Mouse (Mus musculus) stomach, postnatal 0 days (tissue): ENCODE measurements around the gene 1110017D15Rik. TPM values are rescaled to one million over a fixed set of nuclear protein-coding genes. Genes with fewer than 3 reads are reported as not detected.

Experiments
- ATAC-seq: fragments of 200-750 bp; cut with Nextera tagmentation; 2 replicates; pipeline ENCODE4 v1.8.0; 2017; ENCODE audit not compliant: low FRiP score, low TSS enrichment
- DNase-seq: peaks from one replicate; pipeline ENCODE4 v3.0.0-alpha.2; 2016; ENCODE audit warnings: low spot score
- H3K27ac ChIP-seq: fragments of 300-500 bp; sonication (generic); replicated peaks from 2 replicates; pipeline ENCODE4 v1.5.1; 2014; ENCODE audit warnings: mild to moderate bottlenecking, control low read depth
- H3K27me3 ChIP-seq: fragments of 300-500 bp; sonication (generic); 2 replicates; pipeline ENCODE4 v1.6.1; 2014; ENCODE audit warnings: low read length; ENCODE audit not compliant: control insufficient read depth, insufficient read depth
- H3K36me3 ChIP-seq: fragments of 300-500 bp; sonication (generic); 2 replicates; pipeline ENCODE4 v1.6.1; 2014; ENCODE audit warnings: low read length, mixed read lengths; ENCODE audit not compliant: control insufficient read depth, insufficient read depth
- H3K4me1 ChIP-seq: fragments of 300-500 bp; sonication (generic); replicated peaks from 2 replicates; pipeline ENCODE4 v1.6.1; 2014; ENCODE audit warnings: antibody characterized with exemption; ENCODE audit not compliant: control insufficient read depth, insufficient read depth
- H3K4me2 ChIP-seq: fragments of 300-500 bp; sonication (generic); replicated peaks from 2 replicates; pipeline ENCODE4 v1.6.1; 2014; ENCODE audit warnings: low read depth, mild to moderate bottlenecking, control low read depth, moderate library complexity
- H3K4me3 ChIP-seq: fragments of 300-500 bp; sonication (generic); 2 replicates; pipeline ENCODE4 v1.5.1; 2014; ENCODE audit warnings: low read depth, low read length, control low read depth
- H3K9ac ChIP-seq: fragments of 300-500 bp; sonication (generic); 2 replicates; pipeline ENCODE4 v1.6.1; 2014; ENCODE audit warnings: mild to moderate bottlenecking, low read length, control low read depth, mixed read lengths
- H3K9me3 ChIP-seq: fragments of 300-500 bp; sonication (generic); 2 replicates; pipeline ENCODE4 v1.6.1; 2016; ENCODE audit warnings: low read length; ENCODE audit not compliant: control insufficient read depth
- CTCF ChIP-seq: IDR thresholded peaks from 2 replicates; pipeline ENCODE4 v1.5.1; 2016; ENCODE audit warnings: antibody characterized with exemption, low read depth, mild to moderate bottlenecking, moderate library complexity
- EP300 ChIP-seq: optimal IDR thresholded peaks from 2 replicates; pipeline ENCODE3; 2016; ENCODE audit warnings: antibody characterized with exemption
- WGBS: fragments of 180-500 bp; shearing (Covaris S2); extraction: QIAGEN DNeasy Blood & Tissue Kit; methylation state at CpG from one replicate; pipeline ENCODE4 v1.1.7; 2014; 5-methylcytosine and 5-hydroxymethylcytosine counted together
- polyA plus RNA-seq: library from polyadenylated mRNA; unstranded; fragments of >200 nt; fragmentation: Nextera tagmentation; extraction: Ambion mirVana; gene quantifications from 2 replicates; pipeline ENCODE4 v1.2.1, GENCODE M21; 2015

1110017D15Rik gene
- polyA plus RNA-seq, 1 experiment from 2014 or later: 0.53 TPM

DNA sequence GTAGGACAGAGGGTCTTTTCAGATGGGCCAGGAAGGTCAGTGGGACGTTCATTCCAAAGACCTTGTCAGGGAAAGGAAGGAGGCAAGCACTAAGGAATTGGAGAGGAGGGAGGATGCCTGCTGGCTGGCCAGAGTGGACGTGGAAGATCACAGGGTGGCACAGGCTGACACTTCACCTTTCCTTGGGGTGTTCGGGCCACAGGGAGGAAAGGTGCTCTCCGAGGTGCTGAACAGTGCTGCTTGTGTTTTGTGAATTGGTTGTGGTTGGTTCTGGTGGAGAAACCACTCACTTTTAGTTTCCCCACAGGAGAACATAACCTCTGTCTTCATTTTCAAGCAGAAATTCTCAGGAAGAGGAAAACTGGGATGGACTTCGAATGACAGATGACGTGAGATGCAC lies 15.3 kb upstream of the 1110017D15Rik start:
- H3K4me3 ChIP-seq: no peak overlapping the region
- H3K4me1 ChIP-seq: no peaks in the 10 kb centered on the region
- no peaks in the 10 kb centered on the region for H3K27me3 ChIP-seq
- TF ChIP-seq EP300 (no peak), CTCF (no peak)
- ATAC-seq (no peak), DNase-seq (peak; percentile 49)
- 21% methylated on average over 6 of the region's 6 CpGs for WGBS
- no peak overlapping the region for H3K9ac ChIP-seq
- H3K27ac ChIP-seq: no peak overlapping the region
- H3K9me3 ChIP-seq: no peaks in the 10 kb centered on the region
- no peak overlapping the region for H3K4me2 ChIP-seq
- no peaks in the 10 kb centered on the region for H3K36me3 ChIP-seq

DNA sequence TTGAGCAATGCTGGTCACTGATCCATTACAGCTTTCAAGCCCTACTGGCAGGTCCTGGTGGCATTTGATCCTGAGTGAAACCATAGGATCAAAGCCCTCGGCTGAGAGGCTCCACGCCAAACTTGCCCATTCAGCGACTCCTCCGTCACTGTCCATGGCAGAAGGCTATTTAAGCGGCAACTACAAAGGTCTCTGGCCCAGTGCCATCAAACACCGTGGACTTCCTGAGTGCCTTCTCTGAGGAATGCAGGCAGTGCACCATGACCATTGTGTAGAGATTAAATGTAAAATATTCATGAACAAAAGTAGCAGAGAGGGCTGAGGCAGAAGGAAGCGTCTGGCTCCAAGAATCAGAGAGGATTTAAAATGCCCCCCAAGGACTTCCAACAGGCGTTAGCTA lies 10.9 kb upstream of the 1110017D15Rik start:
- H3K4me2 ChIP-seq: no peak overlapping the region
- 27% methylated on average over 8 of the region's 8 CpGs for WGBS
- ATAC-seq: no peak

DNA sequence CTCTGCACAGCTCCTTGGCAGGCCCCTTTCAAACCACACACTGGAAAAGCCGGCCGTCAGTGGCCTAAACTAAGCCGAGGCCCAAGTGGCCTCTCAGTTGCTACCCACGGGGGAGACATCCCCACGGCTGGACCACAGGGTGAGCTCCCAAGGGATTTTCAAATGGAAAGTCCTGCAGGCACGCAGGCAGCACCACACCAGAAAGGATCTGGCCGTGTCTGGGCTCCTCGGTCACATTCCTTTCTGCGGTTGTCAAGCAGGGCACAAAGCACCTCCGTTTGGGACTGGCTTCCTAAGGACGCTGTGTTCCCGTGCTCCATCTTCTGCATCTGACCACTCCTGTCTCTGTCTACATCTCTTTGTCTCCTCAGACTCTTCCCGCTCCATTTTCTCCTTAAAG lies 9.9 kb upstream of the 1110017D15Rik start:
- 51% methylated on average over 13 of the region's 13 CpGs for WGBS
- no peaks in the 10 kb centered on the region for H3K27me3 ChIP-seq
- ATAC-seq (no peak), DNase-seq (no peak)
- no peak overlapping the region for H3K9ac ChIP-seq
- no peak overlapping the region for H3K4me2 ChIP-seq
- H3K4me1 ChIP-seq: no peaks in the 10 kb centered on the region
- TF ChIP-seq EP300: no peak
- TF ChIP-seq CTCF: no peak
- H3K9me3 ChIP-seq: no peaks in the 10 kb centered on the region
- H3K36me3 ChIP-seq: no peaks in the 10 kb centered on the region; the same call in 1 of the 2 replicates
- H3K27ac ChIP-seq: no peak overlapping the region
- H3K4me3 ChIP-seq: no peak overlapping the region

More for the DNA sequence above, 10.9 kb upstream of the 1110017D15Rik start:
- Histone ChIP-seq H3K4me1 (no peaks in the 10 kb centered on the region), H3K27me3 (no peaks in the 10 kb centered on the region), H3K9me3 (no peaks in the 10 kb centered on the region), H3K9ac (no peak overlapping the region), H3K4me3 (no peak overlapping the region), H3K27ac (no peak overlapping the region), H3K36me3 (no peaks in the 10 kb centered on the region)
- no peak for DNase-seq
- TF ChIP-seq EP300 (no peak), CTCF (no peak)

DNA sequence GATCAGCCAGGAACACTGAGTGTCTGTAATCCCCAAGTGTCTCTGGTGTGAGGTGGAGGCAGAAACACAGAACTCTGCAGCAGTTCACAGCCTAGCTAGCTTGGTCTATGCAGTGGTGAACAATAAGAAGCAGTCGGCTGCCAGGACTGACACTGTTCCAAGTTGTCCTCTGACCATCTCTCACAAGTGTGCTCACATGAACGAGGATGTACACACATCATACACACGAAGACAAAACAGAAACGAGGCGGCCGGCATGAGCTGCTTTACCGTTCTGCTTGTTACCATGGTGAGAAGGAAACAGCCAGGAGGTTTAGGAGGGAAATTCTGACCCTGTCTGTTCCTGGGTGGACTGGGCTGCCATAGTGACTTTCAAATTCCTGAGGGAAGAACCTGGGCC lies 9.4 kb upstream of the 1110017D15Rik start:
- no peak overlapping the region for H3K27ac ChIP-seq
- WGBS: 72% methylated on average over 7 of the region's 7 CpGs
- no peaks in the 10 kb centered on the region for H3K4me1 ChIP-seq
- H3K4me2 ChIP-seq: no peak overlapping the region
- no peaks in the 10 kb centered on the region for H3K27me3 ChIP-seq
- no peak overlapping the region for H3K4me3 ChIP-seq
- no peak overlapping the region for H3K9ac ChIP-seq
- H3K36me3 ChIP-seq: no peaks in the 10 kb centered on the region; the same call in 1 of the 2 replicates
- TF ChIP-seq CTCF: no peak
- TF ChIP-seq EP300: no peak
- no peak for DNase-seq
- ATAC-seq: no peak
- H3K9me3 ChIP-seq: no peaks in the 10 kb centered on the region

DNA sequence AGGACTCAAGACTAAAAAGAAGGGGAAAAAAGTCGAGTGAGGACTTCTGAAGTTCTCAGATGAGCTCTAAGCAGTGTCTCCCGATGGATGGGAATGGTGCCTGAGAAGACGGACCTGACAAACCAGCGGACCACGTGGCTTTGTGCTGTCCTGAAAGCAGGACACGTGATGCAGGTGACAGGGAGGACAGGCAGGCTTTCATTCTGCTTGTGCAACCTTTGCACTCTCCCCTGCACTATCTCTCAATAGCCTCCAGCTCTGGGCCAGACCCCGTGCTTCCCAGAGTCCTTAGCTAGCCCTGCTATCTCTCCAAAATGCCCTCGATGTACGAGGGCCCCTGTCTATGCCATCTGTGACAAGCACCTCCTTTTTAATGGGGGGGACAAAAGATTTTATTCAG lies 7.7 kb upstream of the 1110017D15Rik start:
- Histone ChIP-seq H3K9me3 (no peaks in the 10 kb centered on the region), H3K4me2 (no peak overlapping the region), H3K36me3 (no peaks in the 10 kb centered on the region; the same call in 1 of the 2 replicates), H3K9ac (no peak overlapping the region), H3K4me1 (no peaks in the 10 kb centered on the region), H3K27ac (no peak overlapping the region), H3K4me3 (no peak overlapping the region), H3K27me3 (no peaks in the 10 kb centered on the region)
- no peak for ATAC-seq
- no peak for DNase-seq
- TF ChIP-seq CTCF (no peak), EP300 (no peak)
- 65% methylated on average over 9 of the region's 9 CpGs for WGBS

DNA sequence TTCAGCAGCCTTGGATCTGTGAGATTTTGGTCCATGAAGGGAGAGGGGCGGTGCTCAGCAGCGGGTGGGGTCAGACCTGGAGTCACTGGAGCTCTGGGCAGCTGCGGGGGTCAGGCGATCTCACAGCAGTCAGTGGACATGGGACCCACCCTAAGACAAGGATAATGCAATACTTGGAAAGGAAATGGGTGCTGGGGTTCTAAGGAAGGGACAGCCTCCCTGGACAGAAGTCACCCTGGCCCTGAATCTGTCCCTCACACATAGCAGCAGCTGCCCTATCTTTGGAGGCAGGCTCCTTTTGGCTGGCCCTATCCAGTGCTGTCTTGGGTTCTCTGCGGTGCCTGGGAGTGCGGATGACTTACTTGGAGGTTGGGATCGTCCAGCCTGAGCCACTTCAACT lies 6.7 kb upstream of the 1110017D15Rik start:
- H3K4me2 ChIP-seq: no peak overlapping the region
- no peak for ATAC-seq
- no peak overlapping the region for H3K9ac ChIP-seq
- TF ChIP-seq CTCF: no peak
- no peak for TF ChIP-seq EP300
- H3K27ac ChIP-seq: no peak overlapping the region
- H3K36me3 ChIP-seq: no peaks in the 10 kb centered on the region; the same call in 1 of the 2 replicates
- 62% methylated on average over 7 of the region's 7 CpGs for WGBS
- no peak overlapping the region for H3K4me3 ChIP-seq
- no peak for DNase-seq
- H3K27me3 ChIP-seq: no peaks in the 10 kb centered on the region
- H3K9me3 ChIP-seq: no peaks in the 10 kb centered on the region
- no peaks in the 10 kb centered on the region for H3K4me1 ChIP-seq
